Mouse (Mus musculus): ENCODE measurements around the gene Dusp21. TPM values are rescaled to one million over a fixed set of nuclear protein-coding genes. Genes with fewer than 3 reads are reported as not detected.
A peak's percentile ranks its signal among the peaks of the same experiment; 100 is the strongest.

Dusp21 gene
- not detected for total RNA-seq (2021)
- long read RNA-seq, experiment 1 = 0 reads
- long read RNA-seq, experiment 2 = 0 reads

DNA sequence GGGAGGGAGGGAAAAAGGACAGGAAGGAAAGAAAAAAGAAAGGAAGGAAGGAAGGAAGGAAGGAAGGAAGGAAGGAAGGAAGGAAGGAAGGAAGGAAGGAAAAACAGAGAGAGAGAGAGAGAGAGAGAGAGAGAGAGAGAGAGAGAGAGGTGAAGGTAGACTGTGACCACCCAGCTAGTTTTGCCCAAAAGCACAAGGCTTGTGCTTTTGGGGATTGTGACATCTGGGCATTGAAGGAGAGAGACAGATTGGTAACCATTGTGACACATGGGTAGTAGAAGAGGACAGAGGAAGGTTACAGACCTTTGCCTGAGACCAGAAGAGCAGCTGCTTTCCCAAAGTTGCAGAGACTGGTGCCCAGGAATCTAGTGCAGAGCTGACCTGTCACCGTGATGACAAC is at the start of gene Dusp21:
Gene Dusp21, plus strand, starts transcription at position 301 of the 400 bp plus-strand sequence.
- no peak for DNase-seq

DNA sequence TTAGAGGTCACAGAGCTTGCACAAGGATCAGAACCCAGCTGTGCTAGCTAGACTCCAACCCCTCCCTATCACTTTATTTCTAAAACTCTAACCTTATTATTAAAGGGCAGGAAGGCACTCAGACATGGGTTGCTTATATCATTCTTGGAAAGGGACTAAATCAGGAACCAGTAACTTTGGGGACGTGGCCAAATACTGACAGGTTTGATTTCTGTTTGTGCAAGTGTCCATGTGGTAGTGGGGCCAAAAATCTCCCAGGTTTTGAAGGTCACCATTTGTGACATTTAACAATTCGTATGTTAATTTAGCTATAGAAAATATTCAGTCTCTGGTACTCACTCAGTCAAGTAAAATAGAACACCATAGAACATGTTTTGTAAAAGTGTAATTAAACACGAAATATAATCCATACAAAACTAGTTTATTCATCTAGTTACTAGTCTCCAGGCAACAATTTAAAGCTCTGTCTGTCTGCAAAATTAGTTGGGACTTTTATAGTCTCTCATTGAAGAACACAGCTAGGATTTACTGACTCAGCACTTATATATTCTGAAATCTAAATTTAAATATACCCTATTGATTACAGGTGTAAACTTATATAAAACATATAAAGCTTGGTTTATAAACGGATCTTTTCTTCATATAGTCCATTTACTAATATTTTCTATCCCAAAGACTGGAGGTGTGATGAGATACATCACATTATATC is 15.2 kb downstream of the Dusp21 start:
- no peak for DNase-seq

DNA sequence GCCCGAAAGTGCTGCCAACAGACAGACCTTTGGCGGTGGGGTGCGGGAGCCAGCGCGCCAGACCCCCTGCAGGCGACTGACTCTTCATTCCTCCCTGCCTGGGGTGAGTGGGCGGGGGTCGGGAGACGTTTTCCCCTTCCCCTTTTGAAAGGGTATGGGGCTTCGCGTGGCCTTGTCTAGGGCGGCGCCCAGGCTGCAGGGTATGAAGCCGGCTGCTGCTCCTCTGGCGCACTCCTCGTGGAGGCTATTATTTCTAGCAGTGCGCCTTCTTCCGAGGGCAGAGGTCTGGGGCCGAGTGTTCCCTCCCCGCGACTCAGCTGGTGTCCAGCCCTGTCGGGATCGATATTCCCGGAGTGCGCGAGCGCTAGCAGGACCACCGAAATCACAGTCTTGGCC is 16.1 kb downstream of the Dusp21 start:
- no peak for DNase-seq

- peak; percentile 95 for DNase-seq
Measured at GRCm38 (mm10) chrX:18162192-18162857, 16.7 kb downstream of the Dusp21 start, which contains the start of gene Kdm6a. Kdm6a (plus strand) TSS chrX:18162575.

GRCm38 (mm10) chrX:18162861-18163731 is 17.4 kb downstream of the Dusp21 start:
- DNase-seq = peak; percentile 47

GRCm38 (mm10) chrX:18163917-18164624 is 18.4 kb downstream of the Dusp21 start:
- DNase-seq = no peak

GRCm38 (mm10) chrX:18165121-18165520 is 19.5 kb downstream of the Dusp21 start:
- no peak for DNase-seq

- DNase-seq = no peak
Measured at GRCm38 (mm10) chrX:18166961-18167360, 21.3 kb downstream of the Dusp21 start.

GRCm38 (mm10) chrX:18168940-18169339 is 23.3 kb downstream of the Dusp21 start:
- DNase-seq = no peak

DNA sequence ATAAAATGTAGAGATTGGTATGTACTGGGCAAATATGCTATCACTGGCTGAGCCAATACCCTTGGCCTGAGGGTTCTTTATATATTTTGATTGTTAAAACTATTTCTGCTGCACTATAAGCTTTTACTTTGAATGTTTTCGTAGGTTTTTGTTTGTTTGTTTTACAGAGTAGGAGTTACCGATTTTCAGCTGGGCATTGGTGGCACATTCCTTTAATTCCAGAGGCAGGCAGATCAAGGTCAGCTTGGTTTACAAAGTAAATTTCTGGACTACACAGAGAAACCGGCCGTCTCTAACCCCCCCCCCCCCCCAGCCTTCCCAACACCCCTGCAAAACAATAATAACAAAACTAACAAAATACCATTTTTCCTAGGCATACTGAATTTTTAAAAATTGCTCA is 29.2 kb downstream of the Dusp21 start:
- DNase-seq = no peak

GRCm38 (mm10) chrX:18177803-18178202 is 32.1 kb downstream of the Dusp21 start:
- no peak for DNase-seq

DNA sequence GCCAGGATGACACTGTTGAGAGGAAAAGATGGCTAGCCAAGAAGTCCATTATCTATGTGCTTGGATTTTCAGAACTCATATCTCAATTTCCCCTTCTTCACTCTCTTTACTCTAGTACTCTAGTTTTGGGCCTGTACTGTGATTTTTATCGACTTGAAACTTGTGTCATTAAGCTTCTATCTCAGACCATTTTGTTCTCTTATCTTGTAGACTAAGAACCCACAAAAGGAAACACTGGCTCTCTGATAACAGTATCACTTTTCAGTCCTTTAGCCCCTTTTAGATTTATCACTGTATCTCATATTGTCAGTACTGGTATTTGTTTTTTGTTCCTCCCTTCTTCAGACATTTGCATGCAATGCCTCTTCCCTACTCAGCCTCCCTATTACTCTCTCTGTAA is 33.8 kb downstream of the Dusp21 start:
- no peak for DNase-seq

DNA sequence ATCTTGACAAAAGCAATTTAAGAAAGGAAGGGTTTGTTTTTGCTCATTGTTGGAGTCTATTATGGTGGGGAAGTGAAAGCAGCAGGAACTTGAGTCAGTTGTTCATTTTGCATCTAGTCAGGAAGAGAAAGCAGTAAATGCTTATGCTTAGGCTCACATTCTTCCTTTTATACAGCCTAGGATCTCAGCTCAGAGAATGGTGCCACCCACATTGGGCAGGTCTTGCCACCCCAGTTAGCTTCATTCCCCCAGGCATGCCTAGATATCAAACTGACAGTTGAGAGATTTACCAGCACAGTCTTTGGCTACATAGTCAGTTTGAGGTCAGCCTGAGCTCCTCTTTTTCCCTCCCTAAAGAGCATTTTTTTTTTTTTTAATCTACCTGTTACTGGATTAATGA is 41.5 kb downstream of the Dusp21 start:
- DNase-seq = no peak

DNA sequence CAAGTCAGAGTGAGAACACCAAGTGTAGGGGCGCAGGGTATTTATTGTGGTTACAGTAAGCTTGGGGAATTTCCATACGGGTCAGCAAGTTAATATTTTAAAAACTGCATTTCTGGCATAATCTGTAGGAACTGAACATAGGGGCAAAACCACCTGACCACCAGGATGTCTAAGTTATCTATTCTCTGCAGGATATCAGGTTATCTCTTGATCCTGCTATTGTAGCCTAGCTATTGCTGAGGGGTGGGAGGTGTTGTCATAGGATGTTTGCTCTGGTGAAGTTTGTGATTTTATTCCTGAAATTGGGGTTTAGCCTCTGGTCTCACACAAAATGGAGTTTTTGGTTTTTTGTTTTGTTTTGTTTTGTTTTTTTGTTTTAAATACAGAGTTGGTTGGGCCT is 42.6 kb downstream of the Dusp21 start:
- DNase-seq = no peak

Other genes with a start within 250 kb of the Dusp21 start
- 10 to 100 TPM; 21.9 to 44.3 TPM for gene Kdm6a, start 16.7 kb downstream of the Dusp21 start, total RNA-seq (2021)